Mouse (Mus musculus) hindbrain, embryonic 11.5 days (tissue): ENCODE measurements around the gene Usp25. TPM values are rescaled to one million over a fixed set of nuclear protein-coding genes. Genes with fewer than 3 reads are reported as not detected.

Experiments used
- ATAC-seq: fragments of 200-750 bp; cut with Nextera tagmentation; 2 replicates; pipeline ENCODE4 v1.8.0; 2017; ENCODE audit warnings: mild to moderate bottlenecking, moderate TSS enrichment, moderate library complexity; ENCODE audit not compliant: low FRiP score
- DNase-seq: peaks from one replicate; pipeline ENCODE4 v3.0.0-alpha.2; 2015; ENCODE audit warnings: low spot score
- H3K27ac ChIP-seq: fragments of 300-500 bp; sonication (generic); 2 replicates; pipeline ENCODE4 v1.5.1; 2014; ENCODE audit warnings: mild to moderate bottlenecking, low read depth, low read length
- H3K27me3 ChIP-seq: fragments of 300-500 bp; sonication (generic); 2 replicates; pipeline ENCODE4 v1.6.1; 2014; ENCODE audit warnings: mild to moderate bottlenecking, low read length, moderate library complexity, mixed read lengths; ENCODE audit not compliant: control insufficient read depth, insufficient read depth
- H3K36me3 ChIP-seq: fragments of 300-500 bp; sonication (generic); 2 replicates; pipeline ENCODE4 v1.6.1; 2014; ENCODE audit warnings: mild to moderate bottlenecking, low read length, moderate library complexity, mixed read lengths; ENCODE audit not compliant: control insufficient read depth, insufficient read depth
- H3K4me1 ChIP-seq: fragments of 300-500 bp; sonication (generic); replicated peaks from 2 replicates; pipeline ENCODE4 v1.6.1; 2014; ENCODE audit warnings: low read length, mixed read lengths; ENCODE audit not compliant: control insufficient read depth, insufficient read depth
- H3K4me2 ChIP-seq: fragments of 300-500 bp; sonication (generic); replicated peaks from 2 replicates; pipeline ENCODE4 v1.6.1; 2014; ENCODE audit warnings: mild to moderate bottlenecking, low read depth, low read length
- H3K4me3 ChIP-seq: fragments of 300-500 bp; sonication (generic); 2 replicates; pipeline ENCODE4 v1.5.1; 2014; ENCODE audit warnings: low read depth, low read length
- H3K9ac ChIP-seq: fragments of 300-500 bp; sonication (generic); 2 replicates; pipeline ENCODE4 v1.6.1; 2014; ENCODE audit warnings: low read depth, low read length
- H3K9me3 ChIP-seq: fragments of 300-500 bp; sonication (generic); 2 replicates; pipeline ENCODE4 v1.6.1; 2016; ENCODE audit warnings: low read length; ENCODE audit not compliant: control insufficient read depth
- WGBS: fragments of 180-500 bp; shearing (Covaris S2); extraction: QIAGEN DNeasy Blood & Tissue Kit; methylation state at CpG from one replicate; pipeline ENCODE4 v1.1.7; 2014; 5-methylcytosine and 5-hydroxymethylcytosine counted together
- polyA plus RNA-seq: library from polyadenylated mRNA; unstranded; fragments of >200 nt; fragmentation: Nextera tagmentation; extraction: Ambion mirVana; gene quantifications from 2 replicates; pipeline ENCODE4 v1.2.1, GENCODE M21; 2014

Gene Usp25
- polyA plus RNA-seq, 1 experiment from 2014 or later = 21.7 TPM

DNA sequence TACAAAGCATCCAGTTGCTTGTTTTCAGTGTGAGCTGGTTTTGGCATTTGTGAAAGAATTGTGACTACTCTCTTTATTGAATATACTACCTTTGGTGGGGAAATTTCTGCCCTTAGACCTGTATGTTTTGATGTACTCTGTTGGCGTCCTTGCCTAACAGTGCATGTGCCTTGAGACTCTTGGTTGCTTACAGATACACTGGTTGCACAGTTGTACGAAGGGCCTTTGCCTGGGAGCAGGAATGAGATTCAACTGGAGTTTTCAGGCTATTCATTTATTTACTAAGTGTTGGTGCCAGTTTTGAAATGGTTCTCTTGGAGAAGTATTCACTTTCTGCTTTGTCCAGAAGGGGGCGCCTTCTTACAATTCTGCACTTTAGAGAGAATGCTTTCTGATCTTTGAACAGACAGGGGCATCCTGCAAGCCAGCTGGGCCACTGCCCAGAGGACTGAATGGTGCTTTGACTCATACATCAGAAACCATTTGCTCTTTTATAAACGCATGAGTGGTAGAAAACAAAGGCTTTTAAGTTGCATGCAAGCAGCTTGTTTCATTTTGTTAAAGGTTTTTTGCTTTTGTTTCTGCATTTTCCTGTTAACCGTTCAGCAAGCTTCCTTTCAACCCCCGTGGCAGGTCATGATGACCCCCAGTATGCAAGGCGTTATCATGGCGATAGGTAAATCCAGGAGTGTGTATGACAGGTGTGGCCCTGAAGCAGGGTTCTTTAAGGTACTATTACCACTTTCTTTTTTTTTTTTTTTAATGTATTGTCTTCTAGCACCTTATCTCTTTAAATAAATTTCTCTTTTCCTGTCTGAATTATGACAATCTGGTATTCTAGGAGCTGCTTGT lies 85.7 kb downstream of the Usp25 start:
- Histone ChIP-seq H3K9ac (no peak overlapping the region), H3K4me2 (no peak overlapping the region), H3K4me3 (no peak overlapping the region), H3K27ac (no peak overlapping the region), H3K9me3 (no peaks in the 10 kb centered on the region), H3K36me3 (no peaks in the 10 kb centered on the region), H3K27me3 (no peaks in the 10 kb centered on the region), H3K4me1 (no peaks in the 10 kb centered on the region)
- 59% methylated on average over 8 of the region's 8 CpGs for WGBS
- DNase-seq (peak; percentile 82), ATAC-seq (peak; percentile 84)

GRCm38 (mm10) chr16:77103637-77104264 lies 90.2 kb downstream of the Usp25 start:
- Histone ChIP-seq H3K4me2 (no peak overlapping the region), H3K27me3 (no peaks in the 10 kb centered on the region), H3K9me3 (no peaks in the 10 kb centered on the region), H3K4me1 (no peaks in the 10 kb centered on the region), H3K9ac (no peak overlapping the region), H3K36me3 (no peaks in the 10 kb centered on the region), H3K27ac (no peak overlapping the region), H3K4me3 (no peak overlapping the region)
- DNase-seq = no peak
- ATAC-seq = no peak
- 93% methylated on average over 5 of the region's 5 CpGs for WGBS

GRCm38 (mm10) chr16:77111268-77111667 lies 97.8 kb downstream of the Usp25 start:
- Histone ChIP-seq H3K4me2 (no peak overlapping the region), H3K4me3 (no peak overlapping the region), H3K9ac (no peak overlapping the region), H3K4me1 (no peaks in the 10 kb centered on the region), H3K9me3 (no peaks in the 10 kb centered on the region), H3K27ac (no peak overlapping the region), H3K36me3 (peaks cover 5% of the 10 kb centered on the region; the same call in 1 of the 2 replicates), H3K27me3 (no peaks in the 10 kb centered on the region)
- ATAC-seq (no peak), DNase-seq (no peak)
- WGBS = 92% methylated on average over 1 of the region's 1 CpGs

- no peak overlapping the region for H3K4me2 ChIP-seq
Measured at GRCm38 (mm10) chr16:77125908-77126307, 112.4 kb downstream of the Usp25 start.

DNA sequence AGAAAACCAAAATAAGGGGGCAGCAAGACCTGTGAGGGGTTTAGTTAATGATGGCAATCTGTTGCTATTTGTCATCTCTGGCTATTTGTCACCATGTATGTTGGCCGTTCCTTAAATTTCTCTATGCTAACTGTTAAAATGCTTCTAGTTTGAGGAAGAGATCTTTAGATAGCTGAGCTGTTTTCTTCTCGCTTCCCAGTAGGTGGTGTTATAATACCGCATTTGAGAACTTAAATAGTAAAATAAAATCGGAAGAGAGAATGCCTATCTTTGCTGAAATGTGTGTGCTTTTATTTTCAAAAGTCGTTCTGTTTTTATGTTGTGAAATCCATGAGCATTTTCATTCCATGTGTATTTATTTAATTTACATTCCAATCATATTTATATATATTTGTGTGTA lies 115.2 kb downstream of the Usp25 start:
- Histone ChIP-seq H3K4me2 (no peak overlapping the region), H3K27me3 (no peaks in the 10 kb centered on the region), H3K27ac (no peak overlapping the region), H3K9ac (no peak overlapping the region), H3K9me3 (no peaks in the 10 kb centered on the region), H3K4me1 (no peaks in the 10 kb centered on the region), H3K36me3 (no peaks in the 10 kb centered on the region), H3K4me3 (no peak overlapping the region)
- WGBS = 45% methylated on average over 5 of the region's 5 CpGs
- peak; percentile 43 for DNase-seq
- no peak for ATAC-seq

More at GRCm38 (mm10) chr16:77125908-77126307, 112.4 kb downstream of the Usp25 start:
- 63% methylated on average over 1 of the region's 1 CpGs for WGBS
- Histone ChIP-seq H3K27me3 (no peaks in the 10 kb centered on the region), H3K36me3 (no peaks in the 10 kb centered on the region), H3K4me3 (no peak overlapping the region), H3K27ac (no peak overlapping the region), H3K9me3 (no peaks in the 10 kb centered on the region), H3K4me1 (no peaks in the 10 kb centered on the region), H3K9ac (no peak overlapping the region)
- ATAC-seq = no peak
- no peak for DNase-seq

DNA sequence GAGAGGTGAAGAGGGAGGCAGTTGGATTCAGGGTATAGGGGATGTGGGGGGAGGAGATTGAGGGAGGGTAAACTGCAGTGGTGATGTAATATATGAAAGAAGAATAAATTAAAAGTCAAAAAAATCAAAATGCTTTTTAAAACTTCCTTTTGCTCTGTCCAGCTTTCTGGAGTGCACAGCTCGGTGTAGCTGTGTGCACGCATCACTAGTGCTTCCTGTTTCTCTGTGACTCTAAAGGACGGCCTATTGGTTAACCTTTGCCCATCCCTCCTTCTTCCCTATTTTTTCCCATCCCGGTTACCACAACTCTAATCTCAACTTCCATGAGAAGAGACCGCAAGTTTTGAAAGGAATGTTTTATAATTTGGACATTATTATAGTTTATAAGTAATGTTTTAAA lies 119.5 kb downstream of the Usp25 start:
- H3K9ac ChIP-seq = no peak overlapping the region
- H3K36me3 ChIP-seq = no peaks in the 10 kb centered on the region
- 92% methylated on average over 5 of the region's 5 CpGs for WGBS
- no peak overlapping the region for H3K27ac ChIP-seq
- H3K4me3 ChIP-seq = no peak overlapping the region
- no peaks in the 10 kb centered on the region for H3K9me3 ChIP-seq
- H3K4me1 ChIP-seq = no peaks in the 10 kb centered on the region
- no peak for DNase-seq
- no peak overlapping the region for H3K4me2 ChIP-seq
- no peak for ATAC-seq
- H3K27me3 ChIP-seq = no peaks in the 10 kb centered on the region

GRCm38 (mm10) chr16:77140651-77141050 lies 127.1 kb downstream of the Usp25 start:
- no peak overlapping the region for H3K4me2 ChIP-seq
- no peak overlapping the region for H3K9ac ChIP-seq
- H3K27me3 ChIP-seq = no peaks in the 10 kb centered on the region
- no peaks in the 10 kb centered on the region for H3K9me3 ChIP-seq
- H3K27ac ChIP-seq = no peak overlapping the region
- ATAC-seq (no peak), DNase-seq (no peak)
- H3K4me3 ChIP-seq = no peak overlapping the region
- WGBS = 94% methylated on average over 7 of the region's 7 CpGs
- H3K4me1 ChIP-seq = no peaks in the 10 kb centered on the region
- no peaks in the 10 kb centered on the region for H3K36me3 ChIP-seq

DNA sequence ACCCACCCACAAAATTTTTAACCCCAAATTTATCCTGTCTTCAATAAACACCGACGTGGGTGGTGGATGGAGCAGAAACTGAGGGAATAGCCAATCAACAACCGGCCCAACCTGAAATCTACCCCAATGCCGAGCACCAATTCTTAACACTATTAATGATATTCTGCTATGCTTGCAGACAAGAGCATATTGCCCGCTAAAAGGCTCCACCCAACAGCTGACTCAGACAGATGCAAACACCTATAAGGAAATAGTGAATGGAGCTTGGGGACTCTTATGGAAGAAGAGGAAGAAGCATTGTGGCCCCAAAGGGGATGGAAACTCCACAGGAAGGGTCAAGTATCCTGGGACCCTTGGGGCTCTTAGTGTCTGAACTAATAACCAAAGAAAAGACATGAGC lies 133.3 kb downstream of the Usp25 start:
- Histone ChIP-seq H3K4me2 (no peak overlapping the region), H3K4me3 (no peak overlapping the region), H3K9me3 (no peaks in the 10 kb centered on the region), H3K27ac (no peak overlapping the region), H3K36me3 (no peaks in the 10 kb centered on the region), H3K9ac (no peak overlapping the region), H3K27me3 (no peaks in the 10 kb centered on the region), H3K4me1 (no peaks in the 10 kb centered on the region)
- DNase-seq = no peak
- 97% methylated on average over 5 of the region's 5 CpGs for WGBS
- ATAC-seq = no peak

DNA sequence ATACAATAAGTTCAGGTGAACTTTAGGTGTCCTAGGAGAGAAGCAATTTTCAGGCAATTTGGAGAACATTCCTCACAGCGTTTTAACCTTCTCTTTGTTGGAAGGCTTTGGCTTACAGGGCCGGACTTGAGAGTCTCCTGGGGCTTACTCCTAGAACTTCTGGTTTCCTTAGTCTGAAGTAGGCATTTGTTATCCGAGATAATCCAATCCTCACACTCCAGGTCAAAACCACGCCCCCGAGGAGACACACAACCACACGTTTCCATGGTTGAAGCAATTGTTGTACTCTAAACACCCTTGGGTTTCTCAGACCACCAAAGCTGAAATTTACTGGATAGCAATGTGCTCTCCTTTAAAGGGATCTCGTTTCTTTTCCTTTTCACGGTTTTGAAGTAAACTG lies 136.8 kb downstream of the Usp25 start:
- Histone ChIP-seq H3K9me3 (no peaks in the 10 kb centered on the region), H3K4me3 (no peak overlapping the region), H3K27ac (no peak overlapping the region), H3K4me1 (no peaks in the 10 kb centered on the region), H3K9ac (no peak overlapping the region), H3K27me3 (no peaks in the 10 kb centered on the region), H3K4me2 (no peak overlapping the region), H3K36me3 (no peaks in the 10 kb centered on the region)
- 72% methylated on average over 8 of the region's 8 CpGs for WGBS
- DNase-seq = no peak
- ATAC-seq = no peak
